Mouse (Mus musculus) cerebral cortex, adult 2 months (tissue): ENCODE measurements around the gene Cck.

Experiments used
- WGBS: fragments of 180-500 bp; shearing (Covaris S2); methylation state at CpG from one replicate; pipeline ENCODE4 v1.1.7; 2018; 5-methylcytosine and 5-hydroxymethylcytosine counted together

The Cck gene

GRCm38 (mm10) chr9:121458466-121458865, 37.0 kb downstream of the Cck start:
- 33% methylated on average over 8 of the region's 8 CpGs for WGBS

GRCm38 (mm10) chr9:121456739-121457515, 38.6 kb downstream of the Cck start:
- WGBS, result 59% methylated on average over 13 of the region's 13 CpGs

GRCm38 (mm10) chr9:121454891-121455290, 40.6 kb downstream of the Cck start:
- 87% methylated on average over 3 of the region's 3 CpGs for WGBS

GRCm38 (mm10) chr9:121452342-121452942, 43.1 kb downstream of the Cck start:
- WGBS, result 24% methylated on average over 9 of the region's 9 CpGs

GRCm38 (mm10) chr9:121446431-121446831, 49.1 kb downstream of the Cck start:
- WGBS, result 52% methylated on average over 13 of the region's 13 CpGs

GRCm38 (mm10) chr9:121445364-121445763, 50.1 kb downstream of the Cck start:
- WGBS, result 75% methylated on average over 2 of the region's 2 CpGs

GRCm38 (mm10) chr9:121444367-121444707, 51.2 kb downstream of the Cck start:
- 50% methylated on average over 3 of the region's 3 CpGs for WGBS

GRCm38 (mm10) chr9:121443696-121444366, 51.7 kb downstream of the Cck start:
- WGBS, result 60% methylated on average over 31 of the region's 31 CpGs

GRCm38 (mm10) chr9:121442145-121442544, 53.3 kb downstream of the Cck start:
- 88% methylated on average over 1 of the region's 1 CpGs for WGBS
